Mouse (Mus musculus) forebrain, embryonic 11.5 days (tissue): Measurements from ENCODE around the gene Ttc1. TPM values are rescaled to one million over a fixed set of nuclear protein-coding genes. Genes with fewer than 3 reads are reported as not detected.

Experiments
- ATAC-seq: fragments of 200-750 bp; cut with Nextera tagmentation; replicated peaks from 2 replicates; pipeline ENCODE4 v1.8.0; 2017; ENCODE audit warnings: moderate TSS enrichment; ENCODE audit not compliant: low FRiP score
- DNase-seq: peaks from one replicate; pipeline ENCODE4 v3.0.0-alpha.2; 2017; ENCODE audit warnings: low spot score
- H3K27ac ChIP-seq: fragments of 300-500 bp; sonication (generic); 2 replicates; pipeline ENCODE4 v1.5.1; 2014; ENCODE audit warnings: low read depth, low read length
- H3K27me3 ChIP-seq: fragments of 300-500 bp; sonication (generic); 2 replicates; pipeline ENCODE4 v1.6.1; 2014; ENCODE audit warnings: mild to moderate bottlenecking, low read length, mixed read lengths; ENCODE audit not compliant: control insufficient read depth, insufficient read depth
- H3K36me3 ChIP-seq: fragments of 300-500 bp; sonication (generic); 2 replicates; pipeline ENCODE4 v1.6.1; 2014; ENCODE audit warnings: mild to moderate bottlenecking, low read length, moderate library complexity, mixed read lengths; ENCODE audit not compliant: control insufficient read depth, insufficient read depth
- H3K4me1 ChIP-seq: fragments of 300-500 bp; sonication (generic); replicated peaks from 2 replicates; pipeline ENCODE4 v1.6.1; 2014; ENCODE audit warnings: low read length, mixed read lengths; ENCODE audit not compliant: control insufficient read depth, insufficient read depth
- H3K4me2 ChIP-seq: fragments of 300-500 bp; sonication (generic); 2 replicates; pipeline ENCODE4 v1.6.1; 2014; ENCODE audit warnings: low read depth, mild to moderate bottlenecking, low read length, moderate library complexity, mixed read lengths; ENCODE audit not compliant: severe bottlenecking
- H3K4me3 ChIP-seq: fragments of 300-500 bp; sonication (generic); 2 replicates; pipeline ENCODE4 v1.5.1; 2014; ENCODE audit warnings: low read depth, low read length
- H3K9ac ChIP-seq: fragments of 300-500 bp; sonication (generic); 2 replicates; pipeline ENCODE4 v1.6.1; 2014; ENCODE audit warnings: low read length
- H3K9me3 ChIP-seq: fragments of 300-500 bp; sonication (generic); 2 replicates; pipeline ENCODE4 v1.6.1; 2016; ENCODE audit warnings: low read length, mixed read lengths; ENCODE audit not compliant: control insufficient read depth
- WGBS: fragments of 180-500 bp; shearing (Covaris S2); extraction: QIAGEN DNeasy Blood & Tissue Kit; methylation state at CpG from one replicate; pipeline ENCODE4 v1.1.7; 2014; 5-methylcytosine and 5-hydroxymethylcytosine counted together
- polyA plus RNA-seq: library from polyadenylated mRNA; unstranded; fragments of >200 nt; fragmentation: Nextera tagmentation; extraction: Ambion mirVana; gene quantifications from 2 replicates; pipeline ENCODE4 v1.2.1, GENCODE M21; 2014

Ttc1 gene
- polyA plus RNA-seq, 1 experiment from 2014 or later, result 78.5 TPM

GRCm38 (mm10) chr11:43773725-43774124 lies 25.9 kb upstream of the Ttc1 start:
- no peaks in the 10 kb centered on the region for H3K36me3 ChIP-seq
- H3K27me3 ChIP-seq, result peaks cover 14% of the 10 kb centered on the region
- H3K4me2 ChIP-seq, result no peak overlapping the region
- DNase-seq (no peak), ATAC-seq (no peak)
- no peak overlapping the region for H3K27ac ChIP-seq
- WGBS, result 51% methylated on average over 5 of the region's 5 CpGs
- no peak overlapping the region for H3K9ac ChIP-seq
- no peak overlapping the region for H3K4me3 ChIP-seq
- peaks cover 2% of the 10 kb centered on the region; the same call in 1 of the 2 replicates for H3K4me1 ChIP-seq
- H3K9me3 ChIP-seq, result no peaks in the 10 kb centered on the region

DNA sequence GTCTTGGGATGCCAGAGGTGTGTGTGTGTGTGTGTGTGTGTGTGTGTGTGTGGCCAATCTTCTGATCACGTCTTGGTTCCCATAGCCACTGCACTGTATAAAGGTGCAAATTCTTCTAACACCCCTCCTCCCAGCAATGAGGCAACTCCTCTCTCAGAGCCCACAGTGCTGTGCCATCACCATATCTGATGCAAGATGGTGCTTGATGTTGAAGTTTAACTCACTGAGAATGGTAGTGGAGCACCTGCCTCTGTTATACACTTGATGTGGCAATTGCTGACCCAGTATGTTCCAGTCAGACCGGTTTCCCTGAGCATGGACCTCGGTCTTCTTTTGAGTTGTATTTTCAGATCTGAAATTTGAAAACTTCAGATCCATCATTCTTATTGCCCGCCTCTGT lies 22.3 kb upstream of the Ttc1 start:
- Histone ChIP-seq H3K9ac (no peak overlapping the region), H3K4me2 (no peak overlapping the region), H3K4me1 (no peaks in the 10 kb centered on the region), H3K27me3 (peaks cover 4% of the 10 kb centered on the region; the same call in 1 of the 2 replicates), H3K27ac (no peak overlapping the region), H3K36me3 (no peaks in the 10 kb centered on the region), H3K4me3 (no peak overlapping the region), H3K9me3 (no peaks in the 10 kb centered on the region)
- no peak for ATAC-seq
- 84% methylated on average over 4 of the region's 4 CpGs for WGBS
- DNase-seq, result no peak

DNA sequence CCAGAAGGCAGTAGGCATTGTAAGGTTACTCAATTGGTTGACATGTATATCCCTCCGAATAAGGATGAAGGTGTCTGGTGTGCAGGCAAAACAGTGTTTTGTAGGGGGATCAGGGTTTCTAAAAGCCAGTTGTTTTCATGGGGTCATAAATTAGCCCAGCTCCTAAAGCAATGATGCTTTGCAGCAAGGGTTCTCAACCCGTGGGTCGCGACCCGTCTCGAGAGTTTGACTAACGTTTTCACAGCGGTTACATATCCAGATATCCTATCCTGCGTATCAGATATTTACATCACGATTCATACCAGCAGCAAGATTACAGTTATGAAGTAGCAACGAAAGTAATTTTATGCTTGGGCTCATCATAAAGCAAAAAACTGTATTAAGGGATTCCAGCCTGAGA lies 19.9 kb upstream of the Ttc1 start:
- H3K36me3 ChIP-seq, result no peaks in the 10 kb centered on the region
- peaks cover 4% of the 10 kb centered on the region; the same call in 1 of the 2 replicates for H3K27me3 ChIP-seq
- H3K27ac ChIP-seq, result no peak overlapping the region
- ATAC-seq (no peak), DNase-seq (no peak)
- H3K4me3 ChIP-seq, result no peak overlapping the region
- no peak overlapping the region for H3K4me2 ChIP-seq
- H3K9ac ChIP-seq, result no peak overlapping the region
- H3K4me1 ChIP-seq, result no peaks in the 10 kb centered on the region
- WGBS, result 73% methylated on average over 11 of the region's 11 CpGs
- no peaks in the 10 kb centered on the region for H3K9me3 ChIP-seq

DNA sequence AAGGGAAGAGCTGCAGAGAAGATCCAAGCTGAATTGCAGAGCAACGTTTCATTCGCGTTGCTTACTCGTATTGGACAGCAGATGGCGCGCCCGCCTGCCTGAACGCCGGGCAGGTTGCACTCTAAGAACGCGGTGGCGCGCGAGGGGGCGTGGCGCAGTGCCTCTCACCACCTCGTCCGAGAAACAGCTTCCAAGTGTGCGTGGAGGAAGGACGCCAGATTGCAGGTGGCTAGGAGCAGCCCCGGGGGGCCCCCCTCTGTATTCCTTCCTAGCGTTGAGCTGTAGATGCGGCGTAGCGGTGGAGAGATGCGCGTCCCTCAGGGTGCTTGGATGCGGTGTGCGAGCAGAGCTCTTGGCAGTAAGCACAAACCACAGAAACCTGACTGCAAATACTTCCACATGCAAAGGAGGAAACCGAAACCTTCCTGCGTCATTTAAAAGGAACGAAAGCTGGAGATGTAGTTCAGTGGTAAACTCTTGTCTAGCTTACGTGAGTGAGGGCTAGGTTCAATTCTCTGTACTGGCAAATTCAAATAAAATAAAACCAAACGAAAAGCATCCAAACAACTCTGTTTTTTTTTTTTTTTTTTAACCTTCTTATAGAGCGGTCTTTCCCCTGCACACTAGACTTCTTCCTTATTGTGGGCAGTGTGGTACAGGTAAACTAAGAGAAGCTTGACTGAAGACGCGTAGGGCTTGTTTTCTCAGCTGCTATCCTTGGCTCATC lies 19.3 kb upstream of the Ttc1 start:
- no peaks in the 10 kb centered on the region for H3K4me1 ChIP-seq
- H3K4me2 ChIP-seq, result peak overlapping the region; percentile 82
- H3K4me3 ChIP-seq, result peak overlapping the region; percentile 36
- peaks cover 4% of the 10 kb centered on the region; the same call in 1 of the 2 replicates for H3K27me3 ChIP-seq
- WGBS, result 6% methylated on average over 37 of the region's 37 CpGs
- H3K9ac ChIP-seq, result peak overlapping the region; percentile 20; the same call in 1 of the 2 replicates
- no peaks in the 10 kb centered on the region for H3K9me3 ChIP-seq
- no peaks in the 10 kb centered on the region for H3K36me3 ChIP-seq
- H3K27ac ChIP-seq, result no peak overlapping the region
- peak; percentile 89 for DNase-seq
- peak; percentile 76 for ATAC-seq

GRCm38 (mm10) chr11:43758436-43758835 lies 10.6 kb upstream of the Ttc1 start:
- H3K4me2 ChIP-seq, result no peak overlapping the region
- no peaks in the 10 kb centered on the region for H3K36me3 ChIP-seq
- H3K4me3 ChIP-seq, result no peak overlapping the region
- H3K27me3 ChIP-seq, result no peaks in the 10 kb centered on the region; the same call in 1 of the 2 replicates
- DNase-seq (no peak), ATAC-seq (no peak)
- no peak overlapping the region for H3K9ac ChIP-seq
- no peaks in the 10 kb centered on the region for H3K9me3 ChIP-seq
- no peaks in the 10 kb centered on the region for H3K4me1 ChIP-seq
- H3K27ac ChIP-seq, result no peak overlapping the region
- 75% methylated on average over 2 of the region's 2 CpGs for WGBS

DNA sequence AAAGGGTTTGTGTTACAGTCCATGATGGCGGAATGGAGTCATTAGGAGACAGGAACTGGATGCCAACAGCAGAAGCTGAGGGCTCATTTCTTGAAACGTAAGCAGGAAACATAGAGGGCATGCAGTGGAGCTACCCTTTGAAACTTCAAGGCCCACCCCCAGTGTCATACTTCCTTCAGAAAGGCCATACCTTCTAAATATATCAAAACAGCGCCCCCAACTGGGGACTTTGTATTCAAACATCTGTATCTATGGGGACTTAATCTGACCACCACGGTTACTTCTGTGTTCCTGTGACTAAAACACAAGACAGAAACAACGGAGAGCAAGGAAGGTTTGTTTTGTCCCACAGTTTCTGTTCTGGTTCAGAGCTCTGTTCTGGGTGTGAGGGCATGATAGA lies 7.6 kb upstream of the Ttc1 start:
- ATAC-seq, result no peak
- no peak for DNase-seq
- H3K27ac ChIP-seq, result no peak overlapping the region
- H3K9ac ChIP-seq, result no peak overlapping the region
- WGBS, result 69% methylated on average over 5 of the region's 5 CpGs
- no peaks in the 10 kb centered on the region; the same call in 1 of the 2 replicates for H3K27me3 ChIP-seq
- no peak overlapping the region for H3K4me3 ChIP-seq
- no peaks in the 10 kb centered on the region for H3K4me1 ChIP-seq
- no peaks in the 10 kb centered on the region for H3K36me3 ChIP-seq
- H3K4me2 ChIP-seq, result no peak overlapping the region
- H3K9me3 ChIP-seq, result no peaks in the 10 kb centered on the region

GRCm38 (mm10) chr11:43754568-43754967 lies 6.8 kb upstream of the Ttc1 start:
- no peaks in the 10 kb centered on the region for H3K36me3 ChIP-seq
- H3K27ac ChIP-seq, result no peak overlapping the region
- DNase-seq (no peak), ATAC-seq (no peak)
- H3K27me3 ChIP-seq, result no peaks in the 10 kb centered on the region; the same call in 1 of the 2 replicates
- H3K4me2 ChIP-seq, result no peak overlapping the region
- WGBS, result 86% methylated on average over 1 of the region's 1 CpGs
- H3K9ac ChIP-seq, result no peak overlapping the region
- H3K4me1 ChIP-seq, result no peaks in the 10 kb centered on the region
- H3K4me3 ChIP-seq, result no peak overlapping the region
- no peaks in the 10 kb centered on the region for H3K9me3 ChIP-seq

- Histone ChIP-seq H3K36me3 (no peaks in the 10 kb centered on the region), H3K27ac (no peak overlapping the region), H3K4me3 (no peak overlapping the region), H3K9me3 (no peaks in the 10 kb centered on the region), H3K9ac (no peak overlapping the region), H3K4me2 (no peak overlapping the region), H3K27me3 (no peaks in the 10 kb centered on the region; the same call in 1 of the 2 replicates), H3K4me1 (peaks cover 4% of the 10 kb centered on the region; the same call in 1 of the 2 replicates)
- DNase-seq (no peak), ATAC-seq (no peak)
- 63% methylated on average over 2 of the region's 2 CpGs for WGBS
These were observed 3.7 kb upstream of the Ttc1 start for GRCm38 (mm10) chr11:43751542-43751941.
